Mouse (Mus musculus) thymus, postnatal 36 days (tissue): ENCODE data around the gene Cep55.
A peak's percentile ranks its signal among the peaks of the same experiment; 100 is the strongest.

ENCODE experiments used
- DNase-seq, 2 experiments: peaks; one replicate each; pipeline ENCODE4 v3.0.0; 2022; ENCODE audit warnings: mixed read lengths in 2 of 2

Cep55 gene

DNA sequence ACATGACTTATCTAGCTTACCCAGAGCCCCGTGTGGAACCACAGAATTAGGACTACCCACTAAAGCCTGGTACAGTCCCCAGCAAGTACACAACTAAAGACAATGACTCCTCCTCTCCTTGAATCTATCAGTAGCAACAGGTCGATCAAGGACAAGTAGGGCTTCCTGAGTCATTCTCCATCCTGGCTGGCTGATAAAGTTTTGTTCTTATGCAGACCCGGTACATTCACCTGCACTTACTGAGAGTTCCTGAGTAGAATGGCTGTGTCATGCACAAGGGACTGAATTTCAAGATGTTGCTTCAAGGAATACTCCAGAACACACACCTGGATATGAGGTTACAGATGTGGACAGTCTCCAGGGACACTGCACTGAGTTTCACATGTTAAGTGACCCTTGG is 9.6 kb upstream of the Cep55 start:
- DNase-seq, result no peak

- no peak for DNase-seq
These were observed 5.1 kb upstream of the Cep55 start for GRCm38 (mm10) chr19:38049686-38050085.

GRCm38 (mm10) chr19:38053227-38054041 is 1.4 kb upstream of the Cep55 start:
- DNase-seq, result no peak

DNA sequence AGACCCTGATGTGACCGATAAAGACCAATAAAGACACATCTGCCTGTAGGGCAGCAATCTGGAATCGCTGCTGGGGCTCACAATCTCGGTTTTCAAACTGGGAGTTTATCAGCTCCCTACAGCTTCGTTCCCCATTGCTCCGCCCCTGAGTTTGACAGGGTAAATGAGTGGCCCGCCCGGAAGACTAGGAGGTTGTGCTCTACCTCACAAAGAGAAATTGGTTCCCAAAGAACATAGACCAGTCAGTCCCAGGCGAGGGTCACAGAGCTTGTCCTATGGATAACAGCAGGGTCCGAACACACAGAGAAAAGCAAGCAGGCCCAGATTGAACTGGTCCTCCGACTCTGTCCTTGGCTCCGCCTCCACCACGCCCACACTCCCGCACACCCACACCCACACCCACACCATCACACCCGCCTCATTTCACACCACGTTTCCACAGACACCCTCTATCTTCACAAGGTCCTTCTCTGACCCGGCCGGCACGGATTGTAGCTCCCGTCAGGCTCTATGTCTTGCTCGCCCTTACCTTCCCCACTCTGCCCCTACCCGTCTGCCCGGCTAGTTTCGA is 577 bp upstream of the Cep55 start:
- DNase-seq, result peak in 1 of 2 experiments; percentile 80

GRCm38 (mm10) chr19:38055798-38056197 is 987 bp downstream of the Cep55 start:
- DNase-seq, result no peak

DNA sequence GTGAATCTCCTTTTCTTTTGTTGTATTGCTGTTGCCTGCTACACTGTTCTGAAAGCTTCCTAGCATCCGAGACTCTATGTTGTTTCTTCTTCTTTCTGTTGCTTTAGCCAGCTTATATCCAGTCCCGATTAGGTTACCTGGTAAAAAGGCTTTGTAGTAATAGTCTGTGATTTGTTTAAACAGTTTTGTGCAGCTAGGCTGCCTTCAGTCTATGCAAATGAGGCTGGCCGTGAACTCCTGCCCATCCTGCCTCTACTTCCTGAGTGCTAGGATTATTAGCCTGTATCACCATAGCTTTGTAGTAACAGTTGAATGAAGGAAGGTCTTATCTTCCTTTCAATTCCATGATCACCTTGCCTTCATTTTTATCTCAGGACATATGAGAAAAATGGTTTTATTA is 1.5 kb downstream of the Cep55 start:
- no peak for DNase-seq

DNA sequence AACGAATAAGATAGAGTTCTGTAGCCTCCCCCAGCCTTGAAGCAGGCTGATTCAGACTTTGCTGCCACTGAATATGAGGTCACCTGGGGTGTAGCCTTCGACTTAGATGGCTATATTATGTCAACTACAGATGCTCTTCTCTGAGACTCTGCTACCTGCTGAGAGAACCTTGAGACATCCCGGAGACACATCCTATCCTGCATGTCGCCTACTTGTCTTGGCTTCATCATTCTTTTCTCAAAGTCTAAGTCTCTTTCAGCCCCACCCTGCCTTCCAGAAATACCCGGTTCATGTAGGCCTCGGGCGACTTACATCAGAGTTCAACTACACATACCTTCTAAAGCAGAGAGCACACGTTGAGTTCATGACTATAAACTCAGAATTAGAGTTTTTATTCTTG is 2.1 kb downstream of the Cep55 start:
- DNase-seq, result no peak

DNA sequence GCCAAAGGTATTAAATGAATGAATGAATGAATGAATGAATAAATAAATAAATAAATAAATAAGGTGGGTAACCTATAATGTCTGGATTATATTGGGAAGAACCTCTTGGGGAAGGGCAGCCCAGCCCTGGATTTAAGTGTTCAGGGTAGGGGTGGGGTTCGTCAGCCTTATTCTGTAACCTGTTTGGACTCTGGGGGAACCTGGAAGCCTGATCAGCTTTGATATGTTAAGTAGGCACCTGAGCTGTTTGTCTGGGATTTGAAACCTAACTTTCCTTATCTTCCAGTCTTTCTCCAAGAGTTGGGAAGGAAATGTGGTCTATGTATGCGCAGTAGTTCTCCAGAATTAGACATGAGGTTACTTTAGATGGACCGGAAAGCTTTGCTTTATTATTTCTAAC is 8.4 kb downstream of the Cep55 start:
- no peak for DNase-seq

DNA sequence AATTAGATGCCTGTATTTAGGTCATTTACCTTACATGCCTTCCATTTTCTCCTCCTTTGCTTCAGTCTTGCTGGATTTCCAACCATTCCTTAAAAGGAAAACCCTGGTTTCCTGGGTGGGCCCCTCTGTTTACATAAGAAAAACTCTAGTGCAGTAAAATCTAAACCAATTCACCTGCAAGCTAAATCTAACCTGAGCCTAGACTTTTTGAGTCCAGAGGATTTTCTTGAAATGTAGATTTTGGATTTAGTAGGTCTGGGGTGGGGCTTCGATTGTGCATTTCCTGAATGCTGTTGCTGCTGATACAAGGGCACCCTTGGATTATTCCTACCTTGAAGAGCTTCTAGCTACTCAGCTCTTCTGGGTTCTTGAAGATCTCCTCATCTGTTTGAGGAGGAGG is 9.2 kb downstream of the Cep55 start:
- DNase-seq, result no peak

DNA sequence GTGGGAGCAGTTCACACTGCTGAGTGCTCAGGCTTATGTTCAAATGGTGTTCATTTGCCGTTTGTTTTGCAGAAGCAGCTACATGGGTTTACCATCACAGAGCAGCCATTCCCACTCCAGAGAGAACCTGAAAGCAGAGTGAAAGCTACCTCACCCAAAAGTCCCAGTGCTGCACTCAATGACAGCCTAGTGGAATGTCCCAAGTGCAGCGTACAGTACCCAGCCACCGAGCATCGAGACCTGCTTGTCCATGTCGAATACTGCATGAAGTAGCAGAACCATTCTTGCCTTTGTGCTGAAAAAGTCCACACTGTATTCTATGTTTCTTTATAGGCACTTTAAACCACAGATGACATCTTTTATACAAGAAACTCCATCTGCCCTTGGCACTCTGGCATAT is 18.4 kb downstream of the Cep55 start:
- DNase-seq, result no peak

GRCm38 (mm10) chr19:38075051-38075450 is 20.2 kb downstream of the Cep55 start:
- DNase-seq, result no peak

DNA sequence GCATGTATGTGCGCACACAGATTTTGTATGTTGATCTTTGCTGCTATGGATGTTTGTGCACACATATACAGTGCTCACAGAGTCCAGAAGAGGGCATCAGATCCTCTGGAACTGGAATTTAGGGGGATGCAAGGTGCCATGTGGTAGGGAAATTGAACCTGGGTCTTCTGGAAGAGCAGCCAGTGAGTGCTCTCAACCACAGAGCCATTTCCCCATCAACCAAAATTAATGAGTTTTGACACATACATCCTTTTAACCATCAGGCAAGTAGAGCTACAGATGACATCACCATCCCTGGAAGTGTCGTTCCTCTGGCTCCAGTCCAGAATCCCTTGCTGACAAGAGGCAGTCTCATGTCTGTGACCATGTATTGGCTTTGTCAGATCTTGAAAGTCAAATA is 21.4 kb downstream of the Cep55 start:
- no peak for DNase-seq

GRCm38 (mm10) chr19:38077851-38078540 is 23.2 kb downstream of the Cep55 start:
- no peak for DNase-seq

- DNase-seq, result no peak
These were observed 26.6 kb downstream of the Cep55 start for GRCm38 (mm10) chr19:38081361-38081760.

- no peak for DNase-seq
These were observed 28.2 kb downstream of the Cep55 start for GRCm38 (mm10) chr19:38082931-38083525.

DNA sequence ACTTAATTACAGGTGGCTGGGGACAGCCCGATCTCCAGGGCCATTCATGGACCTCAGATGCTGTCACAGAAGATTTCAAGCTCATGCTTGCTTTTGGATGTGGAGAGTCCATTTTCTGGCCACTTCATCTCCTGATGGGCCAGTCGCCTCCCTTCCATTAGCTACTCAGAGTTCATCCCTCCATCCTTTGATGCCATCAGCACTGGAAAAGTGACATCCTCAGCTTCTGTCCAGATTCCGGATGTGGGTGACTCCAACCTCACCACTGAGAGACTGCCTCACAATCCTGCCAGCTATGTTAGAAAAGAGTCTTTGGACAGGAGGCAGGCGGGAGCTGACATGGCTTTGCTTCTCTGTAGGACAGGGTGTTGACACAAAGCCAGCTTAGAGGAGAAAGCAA is 31.0 kb downstream of the Cep55 start:
- DNase-seq, result no peak

- DNase-seq, result no peak
These were observed 32.2 kb downstream of the Cep55 start for GRCm38 (mm10) chr19:38086948-38087551.

DNA sequence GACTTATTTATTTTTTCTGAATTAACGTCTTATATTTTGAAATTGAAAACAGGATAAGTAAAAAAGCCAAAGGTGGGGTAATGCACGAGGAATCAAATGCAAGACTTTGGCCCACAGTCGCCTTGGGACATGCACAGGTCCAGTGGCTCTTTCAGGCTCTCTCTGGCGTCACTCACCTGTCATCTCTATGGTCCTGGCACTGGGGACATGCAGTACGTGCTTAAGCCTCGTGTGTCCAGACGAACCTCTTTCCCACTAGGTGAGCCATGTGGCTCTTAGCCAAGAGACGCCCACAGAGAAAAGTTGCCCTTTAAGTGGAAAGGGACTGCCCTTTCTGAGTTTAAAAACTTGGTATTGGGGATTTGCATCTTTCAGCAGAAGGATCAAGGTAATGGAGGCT is 34.5 kb downstream of the Cep55 start:
- DNase-seq, result no peak

- DNase-seq, result no peak
These were observed 36.7 kb downstream of the Cep55 start for GRCm38 (mm10) chr19:38091512-38091985.

DNA sequence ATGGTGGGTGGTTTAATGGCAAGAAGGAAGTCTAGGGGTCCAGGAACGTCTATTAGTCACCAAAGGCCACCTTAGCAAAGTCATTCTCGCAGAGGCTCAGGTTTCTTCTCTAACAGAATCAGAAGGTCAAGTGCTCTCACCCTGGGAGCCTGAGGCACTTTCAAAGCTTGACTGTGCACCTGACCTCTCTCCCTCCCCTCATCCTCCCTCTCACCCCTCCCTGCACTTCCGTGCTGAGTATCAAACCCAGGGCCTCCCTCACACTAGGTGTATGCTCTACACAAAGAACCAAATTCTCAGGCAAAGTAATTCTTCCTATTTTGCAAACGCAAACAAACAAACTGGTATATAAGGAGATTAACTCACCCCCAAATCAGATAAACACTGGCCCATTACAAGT is 41.4 kb downstream of the Cep55 start:
- DNase-seq, result no peak

DNA sequence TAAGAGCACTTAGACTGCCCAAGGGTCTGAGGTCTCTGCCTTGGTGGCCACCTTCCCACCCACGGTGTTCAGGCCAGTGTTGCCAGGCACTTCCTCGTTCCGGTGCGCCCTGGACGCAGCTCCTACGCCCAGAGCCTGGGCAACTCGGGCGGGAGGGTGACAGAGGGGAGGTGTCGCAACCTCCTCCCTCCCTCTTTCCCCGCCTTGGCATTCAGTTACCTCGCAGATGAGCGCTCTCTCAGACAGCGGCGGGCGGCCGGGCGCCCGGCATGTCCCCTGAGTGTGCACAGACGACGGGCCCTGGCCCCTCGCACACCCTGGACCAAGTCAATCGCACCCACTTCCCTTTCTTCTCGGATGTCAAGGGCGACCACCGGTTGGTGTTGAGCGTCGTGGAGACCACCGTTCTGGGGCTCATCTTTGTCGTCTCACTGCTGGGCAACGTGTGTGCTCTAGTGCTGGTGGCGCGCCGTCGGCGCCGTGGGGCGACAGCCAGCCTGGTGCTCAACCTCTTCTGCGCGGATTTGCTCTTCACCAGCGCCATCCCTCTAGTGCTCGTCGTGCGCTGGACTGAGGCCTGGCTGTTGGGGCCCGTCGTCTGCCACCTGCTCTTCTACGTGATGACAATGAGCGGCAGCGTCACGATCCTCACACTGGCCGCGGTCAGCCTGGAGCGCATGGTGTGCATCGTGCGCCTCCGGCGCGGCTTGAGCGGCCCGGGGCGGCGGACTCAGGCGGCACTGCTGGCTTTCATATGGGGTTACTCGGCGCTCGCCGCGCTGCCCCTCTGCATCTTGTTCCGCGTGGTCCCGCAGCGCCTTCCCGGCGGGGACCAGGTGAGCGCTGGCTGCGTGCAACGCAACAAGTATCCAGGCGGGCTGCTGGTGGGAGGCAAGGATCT is 42.3 kb downstream of the Cep55 start, which contains the start of gene Ffar4:
Gene Ffar4 (plus strand): TSS at position 214 of the 901 bp plus-strand sequence.
- no peak for DNase-seq

- DNase-seq, result no peak
These were observed 53.1 kb downstream of the Cep55 start for GRCm38 (mm10) chr19:38107871-38108270.
